Mouse (Mus musculus): ENCODE measurements around the gene Slc24a3.
A peak's percentile ranks its signal among the peaks of the same experiment; 100 is the strongest.

The Slc24a3 gene

DNA sequence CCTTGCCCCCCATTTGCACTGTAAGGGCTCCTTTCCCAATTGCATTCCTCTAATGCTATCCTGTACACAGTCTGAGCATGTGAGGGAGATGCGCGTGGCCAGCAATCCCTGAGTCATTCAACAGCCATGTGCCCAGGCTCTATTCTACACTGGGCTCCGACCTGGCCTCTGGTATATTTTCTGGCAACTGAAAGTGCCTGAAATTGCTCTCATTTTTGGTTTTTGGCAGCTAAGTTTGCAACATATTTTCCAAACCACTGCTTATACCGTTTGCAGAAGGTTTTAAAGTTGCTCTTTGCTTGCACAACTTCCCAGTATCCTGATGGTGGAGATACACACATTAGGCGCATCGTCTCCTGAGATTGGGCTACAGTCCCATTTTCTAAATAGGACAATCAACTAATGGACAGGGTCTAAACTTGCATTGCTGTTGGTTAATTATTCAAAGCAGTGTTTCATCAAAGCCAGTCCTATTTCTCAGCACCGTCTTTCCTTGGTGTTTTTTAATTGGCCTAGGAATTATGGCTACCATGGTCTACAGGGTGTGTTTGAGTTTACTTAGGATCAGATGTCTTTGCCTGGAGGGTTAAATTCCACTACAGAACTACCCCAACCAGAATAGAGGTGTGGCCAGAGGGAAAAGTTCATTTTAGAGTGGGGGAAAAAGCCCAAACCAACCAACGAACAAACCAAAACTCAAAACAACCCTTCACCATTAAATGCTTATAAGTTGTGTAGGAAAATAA, 46.7 kb downstream of the Slc24a3 start:
- DNase-seq: no peak

DNA sequence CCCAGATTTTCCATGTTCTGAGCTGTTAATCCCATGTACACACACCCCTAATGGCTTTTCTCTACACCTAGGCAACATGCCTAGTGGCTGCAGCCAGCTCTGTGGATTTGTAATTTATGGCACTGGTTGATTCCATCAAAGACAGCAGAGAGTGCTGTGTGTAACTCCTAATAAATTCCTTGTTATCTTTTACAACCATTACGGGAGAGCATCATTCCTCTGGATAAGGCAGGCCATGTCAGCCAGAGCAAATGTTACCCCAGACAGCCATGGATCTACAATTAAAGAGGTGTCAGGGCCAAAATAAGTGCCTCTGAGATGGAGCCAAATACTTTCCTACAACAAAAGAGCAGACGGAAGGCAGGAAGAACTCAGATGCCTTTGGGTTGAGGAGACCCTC, 49.0 kb downstream of the Slc24a3 start:
- no peak for DNase-seq

DNA sequence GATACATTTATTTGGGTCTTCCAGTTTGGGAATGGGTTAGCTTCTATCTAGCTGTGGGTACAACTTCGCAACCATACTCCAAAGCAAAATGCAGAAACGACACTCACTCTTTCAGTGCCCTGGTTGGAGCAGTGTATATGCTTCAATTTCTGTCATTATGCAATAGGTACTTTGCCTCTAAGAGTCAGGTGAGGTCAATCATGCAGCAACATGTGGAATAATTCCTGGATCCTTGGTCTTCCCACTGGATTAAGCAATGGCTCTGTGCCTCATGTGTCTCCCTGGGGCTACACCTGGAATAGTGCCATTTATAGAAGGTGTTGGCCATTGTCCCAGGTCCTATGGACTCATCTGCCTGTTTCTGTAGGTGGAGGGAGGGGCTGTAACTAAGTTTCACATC, 49.9 kb downstream of the Slc24a3 start:
- DNase-seq: no peak

DNA sequence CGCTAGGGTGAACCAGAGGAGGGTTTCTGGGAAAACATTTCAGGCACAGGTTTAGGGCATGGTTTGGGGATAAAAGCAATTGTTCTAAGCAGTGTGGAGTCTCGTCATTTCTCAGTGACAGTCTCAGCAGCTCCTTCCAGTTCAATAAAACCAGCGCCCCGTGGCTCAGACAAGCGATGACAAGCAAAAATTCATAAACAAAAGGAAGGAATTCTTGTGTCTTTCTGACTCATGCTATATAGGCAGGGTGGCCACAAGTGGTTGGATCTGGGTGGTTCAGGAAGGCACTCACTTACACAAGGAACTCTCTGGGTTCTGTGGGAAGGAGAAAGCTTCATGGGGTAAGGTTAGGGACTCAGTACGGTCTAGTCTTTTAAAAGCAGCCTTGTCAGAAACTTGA, 51.7 kb downstream of the Slc24a3 start:
- no peak for DNase-seq

DNA sequence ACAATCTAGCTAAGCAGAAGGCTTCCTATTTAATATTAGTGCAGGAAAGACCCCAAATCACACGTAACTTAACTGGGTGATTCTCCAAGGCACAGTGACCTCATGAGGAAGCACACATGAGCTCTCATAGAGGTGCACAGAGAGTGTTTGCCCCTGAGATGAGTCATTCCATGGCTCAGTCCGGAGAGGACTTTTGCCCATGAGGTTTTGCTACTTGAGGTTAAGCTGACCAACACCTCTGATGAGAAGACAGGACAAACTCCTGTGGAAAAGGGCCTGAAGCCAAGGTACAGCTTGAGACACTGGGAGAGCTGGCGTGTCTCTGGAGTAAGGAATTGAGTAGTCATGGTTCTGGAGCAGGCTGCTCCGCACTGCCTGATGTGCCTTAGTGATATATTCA, 56.1 kb downstream of the Slc24a3 start:
- no peak for DNase-seq

- no peak for DNase-seq
These were observed 58.1 kb downstream of the Slc24a3 start for GRCm38 (mm10) chr2:145225640-145226039.

DNA sequence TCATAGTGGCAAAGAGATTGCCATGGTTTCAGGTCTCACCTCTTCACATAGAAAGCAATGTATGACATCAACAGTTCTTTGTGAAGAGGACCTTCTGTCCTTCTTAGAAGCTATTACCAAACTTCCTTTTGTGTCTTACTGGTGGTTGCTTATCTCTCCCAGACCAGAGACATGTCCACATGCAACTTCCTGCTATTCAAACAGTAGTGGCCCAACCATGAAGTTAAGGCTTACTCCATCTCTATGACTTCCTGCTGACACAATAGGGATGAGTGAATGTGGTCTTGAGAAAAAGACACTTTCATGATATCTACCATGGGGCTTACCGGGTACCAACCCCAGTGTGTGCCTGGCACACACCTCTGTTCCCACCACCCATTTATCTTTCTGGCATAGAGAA, 58.5 kb downstream of the Slc24a3 start:
- DNase-seq: no peak

DNA sequence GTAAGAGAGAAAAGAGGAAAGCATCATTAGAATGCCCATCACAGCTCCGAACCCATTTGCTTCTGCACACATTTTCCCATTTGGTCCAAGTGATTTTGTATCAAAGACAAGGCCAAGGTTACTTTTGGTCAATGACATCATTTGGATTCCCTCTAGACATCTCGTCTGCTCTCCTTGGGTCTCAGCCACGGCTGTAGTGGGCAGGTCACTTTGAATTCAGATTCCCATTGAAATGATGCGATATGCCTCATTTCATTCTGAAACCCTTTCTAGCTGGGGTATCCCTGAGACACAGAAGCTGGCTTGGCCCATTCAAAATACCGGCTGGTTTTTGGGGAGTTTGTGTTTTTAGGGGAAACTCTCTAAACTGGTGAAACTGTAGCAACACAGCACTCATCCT, 59.8 kb downstream of the Slc24a3 start:
- DNase-seq: no peak

- peak; percentile 11 to 42 for DNase-seq
These were observed 65.4 kb downstream of the Slc24a3 start for GRCm38 (mm10) chr2:145232764-145233484.

GRCm38 (mm10) chr2:145233547-145234398, 66.2 kb downstream of the Slc24a3 start:
- DNase-seq: peak; percentile 28 to 37

- no peak for DNase-seq
These were observed 78.8 kb downstream of the Slc24a3 start for GRCm38 (mm10) chr2:145246384-145246783.

DNA sequence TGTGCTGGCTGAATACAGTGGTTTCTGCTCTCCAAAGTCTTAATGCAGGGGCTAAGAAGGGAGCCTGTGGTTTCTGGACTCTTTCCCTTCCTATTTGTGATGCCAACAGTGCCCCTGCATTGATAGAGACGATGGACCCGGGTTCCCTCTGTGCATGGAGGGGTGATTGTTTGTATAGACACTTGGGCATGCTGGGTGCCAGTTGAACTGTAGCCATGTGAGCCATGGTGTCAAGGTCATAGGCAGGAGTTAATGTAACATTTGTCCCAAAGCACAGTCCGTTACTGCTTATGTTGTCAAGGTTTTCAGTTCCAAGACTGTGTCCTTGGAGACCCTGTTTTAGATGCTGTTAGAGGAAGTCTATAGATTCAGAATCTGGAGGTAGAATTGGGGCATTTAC, 80.6 kb downstream of the Slc24a3 start:
- no peak for DNase-seq

DNA sequence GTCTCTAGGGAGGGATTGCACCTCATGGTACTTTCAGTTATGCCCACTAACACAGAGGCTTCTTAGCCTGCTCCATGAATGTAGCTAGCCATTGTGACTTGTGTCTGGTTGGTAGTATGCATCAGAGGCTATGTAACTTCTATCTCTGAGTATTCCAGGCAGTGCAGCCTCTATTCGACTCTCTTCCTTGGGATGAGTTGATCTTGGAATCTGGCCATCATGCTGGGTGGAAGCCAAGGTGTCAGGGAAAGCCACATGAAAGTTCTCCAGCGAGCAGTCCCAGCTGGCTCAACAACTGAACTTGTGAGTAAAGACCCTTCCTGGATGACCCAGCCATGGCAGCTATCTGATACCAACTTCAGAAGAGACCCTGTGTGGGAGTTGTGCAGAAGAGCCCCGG, 89.8 kb downstream of the Slc24a3 start:
- peak; percentile 37 to 55 for DNase-seq

DNA sequence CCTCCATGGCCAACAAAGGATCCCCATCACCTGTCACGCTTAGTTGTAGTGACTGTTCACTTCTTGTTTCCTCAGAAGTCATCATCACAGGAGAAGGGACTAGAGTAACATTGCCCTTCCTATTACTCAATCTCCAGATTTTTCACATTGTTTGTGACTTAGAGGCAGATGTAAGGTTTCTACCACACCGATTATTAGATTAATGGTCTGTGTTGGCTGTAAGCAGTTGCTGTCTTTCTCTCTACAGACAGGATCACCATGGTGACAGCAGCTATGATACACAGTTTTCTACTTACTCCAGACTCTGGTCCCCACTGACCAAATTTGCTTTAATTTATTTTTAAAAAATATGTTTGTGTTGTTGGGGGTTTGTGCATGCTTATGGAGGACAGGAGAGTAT, 90.3 kb downstream of the Slc24a3 start:
- DNase-seq: no peak

DNA sequence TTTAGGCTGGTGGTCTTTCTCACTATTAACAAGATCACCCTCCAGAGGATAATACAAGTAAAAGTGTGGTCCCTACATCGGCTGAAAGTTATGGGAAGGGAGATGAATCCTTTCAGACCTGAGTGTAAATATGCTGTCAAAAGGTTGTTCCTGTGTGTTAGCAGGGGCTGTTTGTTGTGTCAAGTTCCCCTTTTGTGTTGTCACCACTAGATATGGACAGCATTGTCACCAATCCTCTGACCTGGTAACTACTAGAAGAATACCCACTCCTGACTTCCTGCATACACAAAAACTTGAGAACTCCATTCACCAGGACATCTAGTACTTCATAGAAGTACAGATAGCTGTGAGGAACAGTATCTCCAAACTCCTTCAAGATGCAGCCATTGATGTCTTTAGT, 93.0 kb downstream of the Slc24a3 start:
- DNase-seq: no peak

- DNase-seq: no peak
These were observed 94.6 kb downstream of the Slc24a3 start for GRCm38 (mm10) chr2:145262153-145262552.

GRCm38 (mm10) chr2:145266723-145267122, 99.2 kb downstream of the Slc24a3 start:
- DNase-seq: no peak

DNA sequence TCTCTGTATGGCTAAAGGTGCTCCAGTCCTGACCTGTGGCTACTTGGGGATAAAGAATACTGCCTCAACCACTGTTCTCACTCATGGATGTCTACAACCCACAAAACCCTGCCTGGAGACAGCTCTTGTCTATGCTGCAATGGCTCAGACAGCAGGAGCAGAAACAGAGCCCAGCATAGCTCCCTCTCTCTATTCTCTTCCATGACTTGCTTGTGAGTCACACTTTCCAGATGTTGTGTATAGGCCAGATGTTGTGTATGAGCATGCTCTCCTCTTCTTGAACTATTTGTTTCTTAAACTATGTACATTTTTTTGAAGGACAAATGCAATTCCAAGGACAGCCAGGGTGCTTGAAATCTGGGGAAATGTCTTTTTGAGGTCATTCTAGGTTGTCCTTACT, 101.4 kb downstream of the Slc24a3 start:
- no peak for DNase-seq

DNA sequence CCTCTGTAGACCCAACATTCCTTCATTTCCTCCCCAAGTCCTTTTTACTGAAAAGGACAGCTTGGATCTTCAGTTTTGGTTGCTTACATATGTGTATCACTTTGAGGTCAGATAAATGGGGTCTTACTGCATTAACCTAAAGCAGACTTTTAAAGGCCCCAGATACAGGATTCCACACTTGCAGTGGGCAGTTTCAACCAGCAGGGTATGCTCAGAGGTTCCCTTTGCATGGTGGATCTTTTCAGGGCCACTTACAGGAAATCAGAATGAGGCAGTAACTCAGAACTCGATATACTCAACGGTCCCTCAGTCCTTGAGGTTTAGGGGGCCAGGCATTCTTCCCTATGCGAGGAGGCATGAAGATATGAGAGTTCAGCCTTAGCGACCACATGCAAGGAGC, 101.9 kb downstream of the Slc24a3 start:
- no peak for DNase-seq

DNA sequence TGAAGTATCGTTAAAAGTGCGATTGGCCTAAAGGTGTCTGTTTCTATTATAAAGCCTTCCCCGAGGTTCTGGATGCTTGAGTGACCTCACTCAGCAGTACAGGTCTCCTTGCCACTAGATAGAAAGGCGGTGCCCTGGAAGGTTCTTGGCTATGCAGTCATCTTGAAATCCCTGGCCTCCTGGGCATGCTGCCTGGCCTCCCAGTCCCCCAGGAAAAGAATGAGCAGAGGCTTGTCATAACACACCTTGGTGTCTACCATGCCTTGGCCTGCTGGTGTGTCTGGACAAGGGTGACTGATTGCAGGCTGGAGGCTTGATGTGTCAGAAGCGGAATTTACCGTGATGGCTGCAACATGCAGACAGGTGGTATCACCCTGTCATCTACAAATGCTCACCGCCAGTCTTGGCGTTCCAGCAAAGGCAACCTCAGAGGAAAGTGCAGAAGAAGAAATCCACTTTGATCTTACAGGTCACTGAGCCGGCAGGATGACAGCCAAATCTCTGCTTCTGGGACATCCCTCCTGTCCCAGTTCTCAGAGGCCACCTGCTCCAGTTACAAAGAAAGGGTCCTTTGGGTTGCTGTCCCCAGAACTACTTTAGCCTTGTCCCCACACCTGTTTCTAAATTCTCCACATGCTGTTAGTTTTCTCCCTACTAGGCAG, 106.6 kb downstream of the Slc24a3 start:
- no peak for DNase-seq

DNA sequence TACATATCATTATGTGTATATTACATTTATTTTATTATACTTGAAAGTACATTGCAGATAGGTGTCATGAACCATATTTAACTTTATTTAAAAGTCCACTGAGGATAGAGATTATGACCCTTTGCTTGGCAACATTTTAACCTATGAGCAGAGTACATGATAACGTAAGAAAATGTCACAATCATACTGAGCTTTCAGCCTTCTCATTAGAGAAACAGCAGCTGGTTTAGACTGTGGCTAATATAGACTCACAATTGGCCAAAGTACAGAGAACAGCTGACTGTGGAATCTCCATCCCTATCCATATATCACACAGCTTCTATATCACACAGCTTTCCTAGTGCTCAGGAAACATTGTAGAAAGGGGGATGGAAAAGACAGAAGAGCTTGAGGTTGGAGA, 111.8 kb downstream of the Slc24a3 start:
- no peak for DNase-seq

DNA sequence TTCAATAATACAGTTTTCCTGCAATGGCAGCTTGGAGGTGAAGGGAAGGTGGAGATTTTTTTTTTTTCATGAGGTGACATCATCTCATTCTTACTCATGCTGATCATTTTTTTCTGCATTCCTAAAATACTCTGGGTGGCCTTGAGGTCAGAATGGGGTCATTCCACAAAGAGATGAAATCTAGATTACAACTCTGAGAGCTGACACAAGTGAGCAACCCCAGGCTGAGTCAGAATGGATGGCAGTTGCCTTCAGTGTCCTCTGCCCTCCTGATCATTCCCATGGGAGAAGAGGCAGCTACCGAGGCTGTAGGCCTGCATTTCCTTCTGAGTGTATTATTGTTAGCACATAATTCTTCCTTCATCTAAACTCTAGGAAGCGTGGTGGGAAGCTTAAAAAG, 116.2 kb downstream of the Slc24a3 start:
- DNase-seq: peak in 1 of 2 experiments; percentile 10

GRCm38 (mm10) chr2:145288501-145288900, 120.9 kb downstream of the Slc24a3 start:
- no peak for DNase-seq
